Mouse (Mus musculus) T-cell, adult 2 months (primary cell): ENCODE measurements around the gene Cfap43.

Experiments
- DNase-seq: peaks from one replicate; pipeline ENCODE4 v3.0.0; 2022; ENCODE audit warnings: low spot score

The Cfap43 gene

GRCm38 (mm10) chr19:47919126-47919965 is at the start of gene Cfap43, which contains the start of gene Itprip:
Cfap43 (minus strand) TSS chr19:47919287.
Itprip (minus strand) TSS chr19:47919299.
- DNase-seq, result peak; percentile 79

- DNase-seq, result no peak
Measured at GRCm38 (mm10) chr19:47958181-47958580, 39.1 kb upstream of the Cfap43 start.

- DNase-seq, result no peak
Measured at GRCm38 (mm10) chr19:47953169-47953568, 34.1 kb upstream of the Cfap43 start.

- DNase-seq, result no peak
Measured at GRCm38 (mm10) chr19:47950946-47951345, 31.9 kb upstream of the Cfap43 start.

- no peak for DNase-seq
Measured at GRCm38 (mm10) chr19:47946821-47947465, 27.9 kb upstream of the Cfap43 start.

GRCm38 (mm10) chr19:47939361-47939760 is 20.3 kb upstream of the Cfap43 start:
- DNase-seq, result no peak

- peak; percentile 75 for DNase-seq
Measured at GRCm38 (mm10) chr19:47937443-47938406, 18.6 kb upstream of the Cfap43 start, which contains the start of gene Cfap58. Cfap58 (plus strand) TSS chr19:47937675.

GRCm38 (mm10) chr19:47936938-47937337 is 17.9 kb upstream of the Cfap43 start:
- DNase-seq, result no peak

- DNase-seq, result no peak
Measured at GRCm38 (mm10) chr19:47936490-47936889, 17.4 kb upstream of the Cfap43 start.

GRCm38 (mm10) chr19:47935530-47935929 is 16.4 kb upstream of the Cfap43 start:
- DNase-seq, result no peak

GRCm38 (mm10) chr19:47934636-47935238 is 15.7 kb upstream of the Cfap43 start:
- DNase-seq, result no peak

- DNase-seq, result no peak
Measured at GRCm38 (mm10) chr19:47934146-47934545, 15.1 kb upstream of the Cfap43 start.

GRCm38 (mm10) chr19:47931982-47932638 is 13.0 kb upstream of the Cfap43 start:
- peak; percentile 44 for DNase-seq

- no peak for DNase-seq
Measured at GRCm38 (mm10) chr19:47929043-47929442, 10.0 kb upstream of the Cfap43 start.

GRCm38 (mm10) chr19:47927032-47927431 is 7.9 kb upstream of the Cfap43 start:
- DNase-seq, result no peak

GRCm38 (mm10) chr19:47925819-47926218 is 6.7 kb upstream of the Cfap43 start:
- DNase-seq, result no peak

GRCm38 (mm10) chr19:47919966-47920375 is 884 bp upstream of the Cfap43 start:
- no peak for DNase-seq

GRCm38 (mm10) chr19:47918455-47919101 is 509 bp downstream of the Cfap43 start:
- peak; percentile 48 for DNase-seq

- no peak for DNase-seq
Measured at GRCm38 (mm10) chr19:47918016-47918415, 1.1 kb downstream of the Cfap43 start.

GRCm38 (mm10) chr19:47917396-47917795 is 1.7 kb downstream of the Cfap43 start:
- no peak for DNase-seq
